Mouse (Mus musculus): Measurements from ENCODE around the gene Focad. TPM values are rescaled to one million over a fixed set of nuclear protein-coding genes. Genes with fewer than 3 reads are reported as not detected.
A peak's percentile ranks its signal among the peaks of the same experiment; 100 is the strongest.

Gene Focad
- total and polyA plus RNA-seq, 2 experiments from 2014 or later, result 9.2 to 34.1 TPM

- no peak for DNase-seq (ENCODE audit: low spot score)
- H3K36me3 ChIP-seq (ENCODE audit: insufficient read depth, low read length), result no peaks in the 10 kb centered on the region
- H3K4me3 ChIP-seq (ENCODE audit: low read length), result no peak overlapping the region
- no peak for ATAC-seq
- no peak overlapping the region for H3K4me2 ChIP-seq (ENCODE audit: low read depth, low read length)
- TF ChIP-seq CTCF (IDR thresholded peaks at IDR 0.05; ENCODE audit: low read depth), result no peak
- no peak overlapping the region for H3K27ac ChIP-seq
- no peaks in the 10 kb centered on the region for H3K9me3 ChIP-seq (ENCODE audit: low read length)
- no peaks in the 10 kb centered on the region for H3K27me3 ChIP-seq (ENCODE audit: insufficient read depth, low read length)
- H3K4me1 ChIP-seq (ENCODE audit: insufficient read depth, low read length), result no peaks in the 10 kb centered on the region
- WGBS, result 76% methylated on average over 3 of the region's 3 CpGs
- no peak overlapping the region for H3K9ac ChIP-seq (replicated peaks; ENCODE audit: low read length)
Measured at GRCm38 (mm10) chr4:88314898-88315297, 220.5 kb downstream of the Focad start.

GRCm38 (mm10) chr4:88320067-88320466 is 225.6 kb downstream of the Focad start:
- no peaks in the 10 kb centered on the region for H3K9me3 ChIP-seq (ENCODE audit: low read length)
- ATAC-seq (no peak), DNase-seq (ENCODE audit: low spot score) (no peak)
- no peak overlapping the region for H3K27ac ChIP-seq
- 83% methylated on average over 1 of the region's 1 CpGs for WGBS
- no peak overlapping the region for H3K4me3 ChIP-seq (ENCODE audit: low read length)
- H3K4me1 ChIP-seq (ENCODE audit: insufficient read depth, low read length), result no peaks in the 10 kb centered on the region
- H3K4me2 ChIP-seq (ENCODE audit: low read depth, low read length), result no peak overlapping the region
- no peak overlapping the region for H3K9ac ChIP-seq (replicated peaks; ENCODE audit: low read length)
- no peaks in the 10 kb centered on the region for H3K36me3 ChIP-seq (ENCODE audit: insufficient read depth, low read length)
- H3K27me3 ChIP-seq (ENCODE audit: insufficient read depth, low read length), result no peaks in the 10 kb centered on the region
- no peak for TF ChIP-seq CTCF (IDR thresholded peaks at IDR 0.05; ENCODE audit: low read depth)

GRCm38 (mm10) chr4:88325392-88325791 is 231.0 kb downstream of the Focad start:
- Histone ChIP-seq H3K9ac (replicated peaks; ENCODE audit: low read length) (no peak overlapping the region), H3K9me3 (ENCODE audit: low read length) (no peaks in the 10 kb centered on the region), H3K27ac (no peak overlapping the region), H3K4me2 (ENCODE audit: low read depth, low read length) (no peak overlapping the region), H3K4me1 (ENCODE audit: insufficient read depth, low read length) (no peaks in the 10 kb centered on the region), H3K27me3 (ENCODE audit: insufficient read depth, low read length) (no peaks in the 10 kb centered on the region), H3K4me3 (ENCODE audit: low read length) (no peak overlapping the region), H3K36me3 (ENCODE audit: insufficient read depth, low read length) (no peaks in the 10 kb centered on the region)
- WGBS, result 85% methylated on average over 5 of the region's 5 CpGs
- no peak for DNase-seq (ENCODE audit: low spot score)
- no peak for TF ChIP-seq CTCF (IDR thresholded peaks at IDR 0.05; ENCODE audit: low read depth)
- no peak for ATAC-seq

- H3K27ac ChIP-seq, result no peak overlapping the region
- no peaks in the 10 kb centered on the region for H3K9me3 ChIP-seq (ENCODE audit: low read length)
- no peak overlapping the region for H3K4me2 ChIP-seq (ENCODE audit: low read depth, low read length)
- DNase-seq (ENCODE audit: low spot score) (no peak), ATAC-seq (no peak)
- H3K9ac ChIP-seq (replicated peaks; ENCODE audit: low read length), result no peak overlapping the region
- 81% methylated on average over 4 of the region's 4 CpGs for WGBS
- H3K36me3 ChIP-seq (ENCODE audit: insufficient read depth, low read length), result no peaks in the 10 kb centered on the region
- no peaks in the 10 kb centered on the region for H3K27me3 ChIP-seq (ENCODE audit: insufficient read depth, low read length)
- no peaks in the 10 kb centered on the region for H3K4me1 ChIP-seq (ENCODE audit: insufficient read depth, low read length)
- no peak overlapping the region for H3K4me3 ChIP-seq (ENCODE audit: low read length)
- TF ChIP-seq CTCF (IDR thresholded peaks at IDR 0.05; ENCODE audit: low read depth), result no peak
Measured at GRCm38 (mm10) chr4:88334533-88334932, 240.1 kb downstream of the Focad start.

- DNase-seq (ENCODE audit: low spot score) (no peak), ATAC-seq (no peak)
- no peak for TF ChIP-seq CTCF (IDR thresholded peaks at IDR 0.05; ENCODE audit: low read depth)
- Histone ChIP-seq H3K4me3 (ENCODE audit: low read length) (no peak overlapping the region), H3K9ac (replicated peaks; ENCODE audit: low read length) (no peak overlapping the region), H3K9me3 (ENCODE audit: low read length) (no peaks in the 10 kb centered on the region), H3K4me2 (ENCODE audit: low read depth, low read length) (no peak overlapping the region), H3K4me1 (ENCODE audit: insufficient read depth, low read length) (no peaks in the 10 kb centered on the region), H3K27me3 (ENCODE audit: insufficient read depth, low read length) (no peaks in the 10 kb centered on the region), H3K27ac (no peak overlapping the region), H3K36me3 (ENCODE audit: insufficient read depth, low read length) (no peaks in the 10 kb centered on the region)
- 34% methylated on average over 2 of the region's 2 CpGs for WGBS
Measured at GRCm38 (mm10) chr4:88336753-88337152, 242.3 kb downstream of the Focad start.

- H3K36me3 ChIP-seq (ENCODE audit: insufficient read depth, low read length), result no peaks in the 10 kb centered on the region
- WGBS, result 68% methylated on average over 2 of the region's 2 CpGs
- H3K9me3 ChIP-seq (ENCODE audit: low read length), result no peaks in the 10 kb centered on the region
- no peaks in the 10 kb centered on the region for H3K27me3 ChIP-seq (ENCODE audit: insufficient read depth, low read length)
- ATAC-seq, result no peak
- TF ChIP-seq CTCF (IDR thresholded peaks at IDR 0.05; ENCODE audit: low read depth), result no peak
- H3K27ac ChIP-seq, result no peak overlapping the region
- no peak overlapping the region for H3K4me3 ChIP-seq (ENCODE audit: low read length)
- DNase-seq (ENCODE audit: low spot score), result no peak
- H3K9ac ChIP-seq (replicated peaks; ENCODE audit: low read length), result no peak overlapping the region
- no peak overlapping the region for H3K4me2 ChIP-seq (ENCODE audit: low read depth, low read length)
- H3K4me1 ChIP-seq (ENCODE audit: insufficient read depth, low read length), result no peaks in the 10 kb centered on the region
Measured at GRCm38 (mm10) chr4:88337365-88337764, 242.9 kb downstream of the Focad start.

- 36% methylated on average over 5 of the region's 5 CpGs for WGBS
- TF ChIP-seq CTCF (IDR thresholded peaks at IDR 0.05; ENCODE audit: low read depth), result no peak
- H3K27ac ChIP-seq, result no peak overlapping the region
- H3K4me3 ChIP-seq (ENCODE audit: low read length), result no peak overlapping the region
- ATAC-seq (peak; percentile 82), DNase-seq (ENCODE audit: low spot score) (peak; percentile 35)
- H3K4me1 ChIP-seq (ENCODE audit: insufficient read depth, low read length), result no peaks in the 10 kb centered on the region
- H3K9ac ChIP-seq (replicated peaks; ENCODE audit: low read length), result no peak overlapping the region
- H3K27me3 ChIP-seq (ENCODE audit: insufficient read depth, low read length), result no peaks in the 10 kb centered on the region
- no peaks in the 10 kb centered on the region for H3K9me3 ChIP-seq (ENCODE audit: low read length)
- no peaks in the 10 kb centered on the region for H3K36me3 ChIP-seq (ENCODE audit: insufficient read depth, low read length)
- no peak overlapping the region for H3K4me2 ChIP-seq (ENCODE audit: low read depth, low read length)
Measured at GRCm38 (mm10) chr4:88338130-88338529, 243.7 kb downstream of the Focad start.

All from hindbrain, postnatal 0 days (tissue).